Mouse (Mus musculus) hindbrain, embryonic 13.5 days (tissue): Measurements from ENCODE around the gene Creb3. TPM values are rescaled to one million over a fixed set of nuclear protein-coding genes. Genes with fewer than 3 reads are reported as not detected.

Source experiments
- ATAC-seq: fragments of 200-750 bp; cut with Nextera tagmentation; 2 replicates; pipeline ENCODE4 v1.8.0; 2017; ENCODE audit warnings: moderate TSS enrichment; ENCODE audit not compliant: low FRiP score
- H3K27ac ChIP-seq: fragments of 300-500 bp; sonication (generic); 2 replicates; pipeline ENCODE4 v1.5.1; 2015; ENCODE audit warnings: inconsistent platforms, mild to moderate bottlenecking, moderate library complexity
- H3K27me3 ChIP-seq: fragments of 300-500 bp; sonication (generic); 2 replicates; pipeline ENCODE4 v1.6.1; 2015; ENCODE audit warnings: mild to moderate bottlenecking, inconsistent platforms
- H3K36me3 ChIP-seq: fragments of 300-500 bp; sonication (generic); 2 replicates; pipeline ENCODE4 v1.6.1; 2015; ENCODE audit warnings: mild to moderate bottlenecking, inconsistent platforms
- H3K4me1 ChIP-seq: fragments of 300-500 bp; sonication (generic); replicated peaks from 2 replicates; pipeline ENCODE4 v1.6.1; 2015; ENCODE audit warnings: inconsistent platforms
- H3K4me2 ChIP-seq: fragments of 300-500 bp; sonication (generic); 2 replicates; pipeline ENCODE4 v1.6.1; 2015; ENCODE audit warnings: inconsistent platforms, mild to moderate bottlenecking, moderate library complexity
- H3K4me3 ChIP-seq: fragments of 300-500 bp; sonication (generic); 2 replicates; pipeline ENCODE4 v1.5.1; 2015; ENCODE audit warnings: mild to moderate bottlenecking, inconsistent platforms
- H3K9ac ChIP-seq: fragments of 300-500 bp; sonication (generic); 2 replicates; pipeline ENCODE4 v1.6.1; 2015; ENCODE audit warnings: mild to moderate bottlenecking, inconsistent platforms
- H3K9me3 ChIP-seq: fragments of 300-500 bp; sonication (generic); 2 replicates; pipeline ENCODE4 v1.6.1; 2016; ENCODE audit warnings: inconsistent platforms
- WGBS: fragments of 180-500 bp; shearing (Covaris S2); methylation state at CpG from one replicate; pipeline ENCODE4 v1.1.7; 2015; 5-methylcytosine and 5-hydroxymethylcytosine counted together
- polyA plus RNA-seq: library from polyadenylated mRNA; unstranded; fragments of >200 nt; fragmentation: Nextera tagmentation; extraction: Ambion mirVana; gene quantifications from 2 replicates; pipeline ENCODE4 v1.2.1, GENCODE M21; 2015

The Creb3 gene
- polyA plus RNA-seq, result 79.3 and 80.9 TPM in 2 replicates

- no peaks in the 10 kb centered on the region for H3K27me3 ChIP-seq
- peak within 1 kb of the TSS; percentile 70 for H3K4me3 ChIP-seq
- under 1% methylated on average over 62 of the region's 62 CpGs for WGBS
- no peaks in the 10 kb centered on the region for H3K9me3 ChIP-seq
- H3K9ac ChIP-seq, result peak within 1 kb of the TSS; percentile 91
- peak within 1 kb of the TSS; percentile 92 for H3K4me2 ChIP-seq
- H3K27ac ChIP-seq, result peak within 1 kb of the TSS; percentile 97
- peaks cover 55% of the 10 kb centered on the region for H3K4me1 ChIP-seq
- peak; percentile 97 for ATAC-seq
- H3K36me3 ChIP-seq, result peaks cover 34% of the 10 kb centered on the region
Measured at GRCm38 (mm10) chr4:43561997-43562768, at the start of gene Creb3, which contains the start of gene Tln1. Creb3 (plus strand) TSS chr4:43562332. Tln1 (minus strand) TSS chr4:43562691.

- Histone ChIP-seq H3K4me3 (no peak overlapping the region), H3K27me3 (peaks cover 29% of the 10 kb centered on the region), H3K27ac (no peak overlapping the region), H3K36me3 (no peaks in the 10 kb centered on the region), H3K9ac (no peak overlapping the region), H3K4me2 (no peak overlapping the region), H3K9me3 (no peaks in the 10 kb centered on the region), H3K4me1 (peaks cover 18% of the 10 kb centered on the region)
- 68% methylated on average over 7 of the region's 7 CpGs for whole genome bisulfite sequencing
- no peak for ATAC-seq
Measured at GRCm38 (mm10) chr4:43512653-43513052, 49.5 kb upstream of the Creb3 start.

GRCm38 (mm10) chr4:43513300-43513699 is 48.8 kb upstream of the Creb3 start:
- no peak overlapping the region for H3K9ac ChIP-seq

GRCm38 (mm10) chr4:43513791-43514190 is 48.3 kb upstream of the Creb3 start:
- Histone ChIP-seq H3K9me3 (no peaks in the 10 kb centered on the region), H3K9ac (no peak overlapping the region), H3K27me3 (peaks cover 27% of the 10 kb centered on the region), H3K4me1 (peaks cover 8% of the 10 kb centered on the region), H3K36me3 (no peaks in the 10 kb centered on the region), H3K4me3 (no peak overlapping the region), H3K4me2 (no peak overlapping the region), H3K27ac (no peak overlapping the region)
- 82% methylated on average over 4 of the region's 4 CpGs for WGBS
- ATAC-seq, result no peak

More at GRCm38 (mm10) chr4:43513300-43513699, 48.8 kb upstream of the Creb3 start:
- no peak overlapping the region for H3K4me2 ChIP-seq
- H3K27ac ChIP-seq, result no peak overlapping the region
- peaks cover 29% of the 10 kb centered on the region for H3K27me3 ChIP-seq
- H3K9me3 ChIP-seq, result no peaks in the 10 kb centered on the region
- H3K4me3 ChIP-seq, result no peak overlapping the region
- H3K4me1 ChIP-seq, result peaks cover 12% of the 10 kb centered on the region
- no peaks in the 10 kb centered on the region for H3K36me3 ChIP-seq
- ATAC-seq, result no peak
- 90% methylated on average over 4 of the region's 4 CpGs for WGBS

- no peak overlapping the region for H3K27ac ChIP-seq
- H3K9ac ChIP-seq, result no peak overlapping the region
- H3K27me3 ChIP-seq, result peaks cover 26% of the 10 kb centered on the region
- WGBS, result 74% methylated on average over 11 of the region's 11 CpGs
- no peak overlapping the region for H3K4me3 ChIP-seq
- ATAC-seq, result no peak
- H3K36me3 ChIP-seq, result no peaks in the 10 kb centered on the region
- H3K4me1 ChIP-seq, result peaks cover 11% of the 10 kb centered on the region
- H3K9me3 ChIP-seq, result no peaks in the 10 kb centered on the region
- H3K4me2 ChIP-seq, result no peak overlapping the region
Measured at GRCm38 (mm10) chr4:43515764-43516708, 46.1 kb upstream of the Creb3 start.

GRCm38 (mm10) chr4:43519551-43519950 is 42.6 kb upstream of the Creb3 start:
- H3K4me1 ChIP-seq, result peaks cover 28% of the 10 kb centered on the region
- H3K27me3 ChIP-seq, result peaks cover 55% of the 10 kb centered on the region
- 0 out of 2 replicates have a peak overlapping the region, but pooled peaks have one; percentile 19 for H3K4me3 ChIP-seq
- H3K27ac ChIP-seq, result no peak overlapping the region
- WGBS, result 13% methylated on average over 10 of the region's 10 CpGs
- H3K4me2 ChIP-seq, result peak overlapping the region; percentile 44
- H3K36me3 ChIP-seq, result no peaks in the 10 kb centered on the region
- H3K9me3 ChIP-seq, result no peaks in the 10 kb centered on the region
- no peak for ATAC-seq
- H3K9ac ChIP-seq, result no peak overlapping the region

GRCm38 (mm10) chr4:43519956-43520355 is 42.2 kb upstream of the Creb3 start:
- Histone ChIP-seq H3K4me1 (peaks cover 31% of the 10 kb centered on the region), H3K4me2 (peak overlapping the region; percentile 44), H3K27me3 (peaks cover 59% of the 10 kb centered on the region), H3K4me3 (0 out of 2 replicates have a peak overlapping the region, but pooled peaks have one; percentile 19), H3K36me3 (no peaks in the 10 kb centered on the region), H3K9ac (no peak overlapping the region), H3K27ac (no peak overlapping the region), H3K9me3 (no peaks in the 10 kb centered on the region)
- WGBS, result 14% methylated on average over 6 of the region's 6 CpGs
- ATAC-seq, result peak; percentile 64

- 64% methylated on average over 5 of the region's 5 CpGs for WGBS
- Histone ChIP-seq H3K27me3 (peaks cover 44% of the 10 kb centered on the region), H3K36me3 (peaks cover 21% of the 10 kb centered on the region), H3K9me3 (no peaks in the 10 kb centered on the region), H3K9ac (no peak overlapping the region), H3K4me1 (peaks cover 20% of the 10 kb centered on the region), H3K27ac (no peak overlapping the region), H3K4me3 (no peak overlapping the region), H3K4me2 (no peak overlapping the region)
- no peak for ATAC-seq
Measured at GRCm38 (mm10) chr4:43527880-43528279, 34.3 kb upstream of the Creb3 start.

GRCm38 (mm10) chr4:43528487-43528886 is 33.6 kb upstream of the Creb3 start:
- peaks cover 38% of the 10 kb centered on the region for H3K27me3 ChIP-seq
- no peak overlapping the region for H3K4me2 ChIP-seq
- H3K9ac ChIP-seq, result no peak overlapping the region
- WGBS, result 79% methylated on average over 9 of the region's 9 CpGs
- H3K4me3 ChIP-seq, result no peak overlapping the region
- peaks cover 27% of the 10 kb centered on the region for H3K36me3 ChIP-seq
- ATAC-seq, result no peak
- H3K4me1 ChIP-seq, result peaks cover 14% of the 10 kb centered on the region
- H3K27ac ChIP-seq, result no peak overlapping the region
- H3K9me3 ChIP-seq, result no peaks in the 10 kb centered on the region

- Histone ChIP-seq H3K4me2 (no peak overlapping the region), H3K4me1 (no peaks in the 10 kb centered on the region; the same call in 1 of the 2 replicates), H3K36me3 (peaks cover 43% of the 10 kb centered on the region), H3K27me3 (peaks cover 24% of the 10 kb centered on the region), H3K4me3 (no peak overlapping the region), H3K27ac (0 out of 2 replicates have a peak overlapping the region, but pooled peaks have one; percentile 25), H3K9ac (no peak overlapping the region; the same call in 1 of the 2 replicates), H3K9me3 (no peaks in the 10 kb centered on the region)
- 67% methylated on average over 8 of the region's 8 CpGs for WGBS
- no peak for ATAC-seq
Measured at GRCm38 (mm10) chr4:43530081-43530501, 32.0 kb upstream of the Creb3 start.

GRCm38 (mm10) chr4:43530581-43530980 is 31.6 kb upstream of the Creb3 start:
- Histone ChIP-seq H3K9ac (no peak overlapping the region), H3K9me3 (no peaks in the 10 kb centered on the region), H3K27ac (no peak overlapping the region), H3K36me3 (peaks cover 48% of the 10 kb centered on the region), H3K4me1 (no peaks in the 10 kb centered on the region; the same call in 1 of the 2 replicates), H3K4me3 (no peak overlapping the region), H3K4me2 (no peak overlapping the region), H3K27me3 (peaks cover 19% of the 10 kb centered on the region)
- 26% methylated on average over 7 of the region's 7 CpGs for WGBS
- no peak for ATAC-seq

GRCm38 (mm10) chr4:43533270-43533669 is 28.9 kb upstream of the Creb3 start:
- H3K4me2 ChIP-seq, result no peak overlapping the region
- no peaks in the 10 kb centered on the region for H3K9me3 ChIP-seq
- H3K27me3 ChIP-seq, result no peaks in the 10 kb centered on the region
- no peaks in the 10 kb centered on the region; the same call in 1 of the 2 replicates for H3K4me1 ChIP-seq
- no peak for ATAC-seq
- 90% methylated on average over 9 of the region's 9 CpGs for WGBS
- H3K4me3 ChIP-seq, result no peak overlapping the region
- H3K27ac ChIP-seq, result no peak overlapping the region
- H3K9ac ChIP-seq, result no peak overlapping the region
- peaks cover 75% of the 10 kb centered on the region for H3K36me3 ChIP-seq
